Comparison of ENCODE assay signal across 34 mouse cellular contexts in the genomic region with DNA sequence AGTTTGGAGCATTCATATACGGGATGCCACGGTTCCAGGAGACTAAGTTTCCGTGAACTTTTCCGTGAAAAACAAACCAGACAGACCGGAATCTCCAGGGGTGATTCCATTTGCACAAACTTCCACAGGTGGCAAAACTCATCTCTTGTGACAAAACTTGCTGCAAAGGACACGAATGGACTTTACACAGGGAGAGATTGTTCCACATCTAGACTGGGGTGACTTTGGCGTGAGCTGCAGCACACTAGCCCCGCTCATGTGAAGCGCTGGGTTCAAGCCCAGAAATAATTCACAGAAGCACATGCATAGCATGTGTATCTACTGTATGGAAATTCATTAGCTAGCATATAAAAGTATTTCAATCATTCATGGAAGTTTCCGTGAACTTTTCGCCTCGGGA. TPM values are rescaled to one million over a fixed set of nuclear protein-coding genes. Genes with fewer than 3 reads are reported as not detected.
"Had no signal": no experiment of that assay in that cellular context is flagged by ENCODE, and none has a peak within 500 bp of the region (broad histone marks: within the 10 kb centered on the region; RNA-seq: fewer than 3 reads in every experiment).

No protein-coding gene starts in this region.

- H3K4me3 ChIP-seq: embryonic facial prominence, embryonic 10.5 days; embryonic facial prominence, embryonic 12.5 days; embryonic facial prominence, embryonic 13.5 days; embryonic facial prominence, embryonic 15.5 days; erythroblast, embryonic 14.5 days; forebrain, embryonic 10.5 days; forebrain, embryonic 12.5 days; forebrain, embryonic 13.5 days; forebrain, embryonic 15.5 days; gastrocnemius, adult 2 months; heart, adult 2 months had no signal

- H3K36me3 ChIP-seq: embryonic facial prominence, embryonic 10.5 days; embryonic facial prominence, embryonic 12.5 days; embryonic facial prominence, embryonic 13.5 days; embryonic facial prominence, embryonic 15.5 days; forebrain, embryonic 10.5 days; forebrain, embryonic 12.5 days; forebrain, embryonic 15.5 days had no signal

- ATAC-seq: forebrain, embryonic 13.5 days; forebrain, embryonic 14.5 days; forebrain, embryonic 15.5 days; forebrain, embryonic 16.5 days; forebrain, postnatal 0 days had no signal

- H3K4me1 ChIP-seq: embryonic facial prominence, embryonic 10.5 days; embryonic facial prominence, embryonic 12.5 days; embryonic facial prominence, embryonic 13.5 days; embryonic facial prominence, embryonic 15.5 days; forebrain, embryonic 10.5 days; forebrain, embryonic 12.5 days; forebrain, embryonic 13.5 days; forebrain, embryonic 15.5 days had no signal

- H3K27me3 ChIP-seq: embryonic facial prominence, embryonic 12.5 days; embryonic facial prominence, embryonic 13.5 days; embryonic facial prominence, embryonic 15.5 days; forebrain, embryonic 12.5 days; forebrain, embryonic 13.5 days; forebrain, embryonic 15.5 days had no signal

- H3K27ac ChIP-seq: embryonic facial prominence, embryonic 10.5 days; embryonic facial prominence, embryonic 12.5 days; embryonic facial prominence, embryonic 13.5 days; embryonic facial prominence, embryonic 15.5 days; forebrain, embryonic 10.5 days; forebrain, embryonic 12.5 days; forebrain, embryonic 13.5 days; forebrain, embryonic 15.5 days; gastrocnemius, adult 2 months; heart, adult 2 months had no signal

- DNase-seq: cerebellum, adult 2 months; cerebellum, adult 8-10 months; cerebellum, adult 9-10 months; cerebellum, adult 9-11 months; cerebellum, postnatal 10 days; cerebellum, postnatal 14 days; cerebellum, postnatal 25 days; cerebellum, postnatal 36 days; embryo, embryonic 11 days; forebrain, postnatal 0 days; gastrocnemius, adult 2 months; gastrocnemius, postnatal 10 days; gastrocnemius, postnatal 14 days; gastrocnemius, postnatal 25 days; gastrocnemius, postnatal 36 days; heart, adult 18-20 months; heart, adult 2 months had no signal

- H3K4me2 ChIP-seq: embryonic facial prominence, embryonic 12.5 days; embryonic facial prominence, embryonic 13.5 days; embryonic facial prominence, embryonic 15.5 days; forebrain, embryonic 12.5 days; forebrain, embryonic 13.5 days; forebrain, embryonic 15.5 days had no signal

- H3K9ac ChIP-seq: embryonic facial prominence, embryonic 12.5 days; embryonic facial prominence, embryonic 13.5 days; embryonic facial prominence, embryonic 15.5 days; forebrain, embryonic 12.5 days; forebrain, embryonic 13.5 days; forebrain, embryonic 15.5 days; forebrain, postnatal 0 days had no signal

- H3K9me3 ChIP-seq: embryonic facial prominence, embryonic 10.5 days; embryonic facial prominence, embryonic 12.5 days; embryonic facial prominence, embryonic 13.5 days; embryonic facial prominence, embryonic 15.5 days; forebrain, embryonic 10.5 days; forebrain, embryonic 12.5 days; forebrain, embryonic 13.5 days; forebrain, embryonic 15.5 days had no signal

RNA-seq across cellular contexts. Expression of a gene that starts 54.5 kb away (rescaled TPM):
- total RNA-seq: common myeloid progenitor, adult 5-6 weeks; gastrocnemius, adult 18-20 months; gastrocnemius, adult 2 months; gastrocnemius, adult 8-10 months; gastrocnemius, postnatal 14 days; gastrocnemius, postnatal 25 days; gastrocnemius, postnatal 36 days; gastrocnemius, postnatal 4 days; granulocyte monocyte progenitor cell, adult 5-6 weeks; heart, adult 18-20 months; heart, adult 2 months had no signal
- polyA plus RNA-seq: erythroblast, embryonic 14.5 days; gonadal fat pad, adult 2 months; heart, adult 2 months had no signal
